Mouse (Mus musculus) MEL (cell line): ENCODE measurements around the gene Olfr813. TPM values are rescaled to one million over a fixed set of nuclear protein-coding genes. Genes with fewer than 3 reads are reported as not detected.
"Not testable (repeated sequence)": the region's sequence is repeated elsewhere in the genome, so short reads cannot be mapped to it uniquely, and the experiment has no call there.

Experiments used
- DNase-seq: peaks from one replicate; pipeline ENCODE4 v3.0.0; 2011; ENCODE audit warnings: low read depth, low spot score
- H3K27ac ChIP-seq: 2 replicates; pipeline ENCODE4 v1.5.1; 2012; ENCODE audit warnings: low read depth, mild to moderate bottlenecking, control low read depth, low read length, moderate library complexity; ENCODE audit not compliant: control insufficient read depth
- H3K27me3 ChIP-seq, 2 experiments: fragments of 150-350 bp in 1 of 2; sonication (generic) in 1 of 2; 2 replicates each; pipeline ENCODE4 v1.6.1; 2012; ENCODE audit warnings: low read length in 2 of 2, mild to moderate bottlenecking in 2 of 2, improper control_type of control experiment in 1 of 2, moderate library complexity in 1 of 2; ENCODE audit not compliant: insufficient read depth in 2 of 2, control insufficient read depth in 1 of 2
- H3K36me3 ChIP-seq, 2 experiments: 2 replicates each; pipeline ENCODE4 v1.6.1; 2012 to 2014; ENCODE audit warnings: low read length in 2 of 2, improper control_type of control experiment in 1 of 2, inconsistent platforms in 1 of 2, mild to moderate bottlenecking in 1 of 2; ENCODE audit not compliant: insufficient read depth in 2 of 2, control insufficient read depth in 1 of 2
- H3K4me1 ChIP-seq, 2 experiments: fragments of 150-350 bp in 1 of 2; sonication (generic) in 1 of 2; 2 replicates each; pipeline ENCODE4 v1.6.1; 2012; ENCODE audit warnings: low read length in 2 of 2, improper control_type of control experiment in 1 of 2, mild to moderate bottlenecking in 1 of 2; ENCODE audit not compliant: insufficient read depth in 2 of 2, control insufficient read depth in 1 of 2
- H3K4me3 ChIP-seq, 2 experiments: fragments of 150-350 bp in 1 of 2; sonication (generic) in 1 of 2; 2 replicates each; pipeline ENCODE4 v1.5.1; 2012; ENCODE audit warnings: low read depth in 2 of 2, low read length in 2 of 2, mild to moderate bottlenecking in 2 of 2, moderate library complexity in 2 of 2, control low read depth in 1 of 2, improper control_type of control experiment in 1 of 2; ENCODE audit not compliant: control insufficient read depth in 1 of 2, insufficient read depth in 1 of 2
- H3K79me2 ChIP-seq: 2 replicates; pipeline ENCODE4 v1.6.1; 2012; ENCODE audit warnings: mild to moderate bottlenecking, low read length, moderate library complexity; ENCODE audit not compliant: control insufficient read depth, poor library complexity, insufficient read depth
- H3K9ac ChIP-seq: 2 replicates; pipeline ENCODE4 v1.6.1; 2012; ENCODE audit warnings: low read depth, mild to moderate bottlenecking, control low read depth, low read length, moderate library complexity; ENCODE audit not compliant: control insufficient read depth, poor library complexity, severe bottlenecking
- H3K9me3 ChIP-seq: fragments of 150-350 bp; sonication (generic); replicated peaks from 2 replicates; pipeline ENCODE4 v1.6.1; 2012; ENCODE audit warnings: mild to moderate bottlenecking, low read length, improper control_type of control experiment, moderate library complexity; ENCODE audit not compliant: insufficient read depth
- CHD1 ChIP-seq: IDR thresholded peaks from 2 replicates; pipeline ENCODE4 v1.6.1; 2012; ENCODE audit warnings: low read depth, mild to moderate bottlenecking, inconsistent platforms, low read length, improper control_type of control experiment
- E2F4 ChIP-seq: IDR thresholded peaks from 2 replicates; pipeline ENCODE4 v1.6.1; 2011; ENCODE audit warnings: low read depth, low read length, improper control_type of control experiment, borderline replicate concordance
- EP300 ChIP-seq, 2 experiments: IDR thresholded peaks; 2 replicates each; pipeline ENCODE4 v1.6.1; 2011; ENCODE audit warnings: improper control_type of control experiment in 2 of 2, low read length in 2 of 2, low read depth in 1 of 2, mild to moderate bottlenecking in 1 of 2
- JUND ChIP-seq: IDR thresholded peaks from 2 replicates; pipeline ENCODE4 v1.6.1; 2011; ENCODE audit warnings: low read depth, mild to moderate bottlenecking, improper control_type of control experiment, low read length
- MAX ChIP-seq: IDR thresholded peaks from 2 replicates; pipeline ENCODE4 v1.6.1; 2011; ENCODE audit warnings: low read length, improper control_type of control experiment
- MAZ ChIP-seq: IDR thresholded peaks from 2 replicates; pipeline ENCODE4 v1.6.1; 2012; ENCODE audit warnings: low read depth, mild to moderate bottlenecking, inconsistent platforms, low read length, improper control_type of control experiment
- MXI1 ChIP-seq: IDR thresholded peaks from 2 replicates; pipeline ENCODE4 v1.6.1; 2011; ENCODE audit warnings: mild to moderate bottlenecking, low read depth, low read length, improper control_type of control experiment
- NELFE ChIP-seq: IDR thresholded peaks from 2 replicates; pipeline ENCODE4 v1.6.1; 2011; ENCODE audit warnings: low read depth, low read length, improper control_type of control experiment
- RCOR1 ChIP-seq: IDR thresholded peaks from 2 replicates; pipeline ENCODE4 v1.6.1; 2012; ENCODE audit warnings: low read depth, mild to moderate bottlenecking, inconsistent platforms, low read length, improper control_type of control experiment
- TBP ChIP-seq: IDR thresholded peaks from 2 replicates; pipeline ENCODE4 v1.8.0; 2011; ENCODE audit warnings: low read depth, low read length, improper control_type of control experiment
- TCF12 ChIP-seq: IDR thresholded peaks from 2 replicates; pipeline ENCODE4 v1.6.1; 2014; ENCODE audit warnings: low read depth, mild to moderate bottlenecking, inconsistent platforms, low read length, improper control_type of control experiment, moderate library complexity
- ZC3H11A ChIP-seq: IDR thresholded peaks from 2 replicates; pipeline ENCODE4 v1.6.1; 2012; ENCODE audit warnings: low read depth, mild to moderate bottlenecking, inconsistent platforms, low read length, improper control_type of control experiment
- ZKSCAN1 ChIP-seq: IDR thresholded peaks from 2 replicates; pipeline ENCODE4 v1.6.1; 2012; ENCODE audit warnings: low read depth, mild to moderate bottlenecking, inconsistent platforms, low read length, improper control_type of control experiment, moderate library complexity
- polyA plus RNA-seq, 2 experiments: library from polyadenylated mRNA; stranded (reverse) in 1 of 2; unstranded in 1 of 2; fragments of >175 nt in 1 of 2; fragments of >200 nt in 1 of 2; gene quantifications; 2 replicates each; pipeline versions ENCODE4 v1.2.1 to v1.2.4; 2012; ENCODE audit warnings: low replicate concordance in 2 of 2, low read depth in 1 of 2; ENCODE audit not compliant: insufficient read length in 2 of 2, insufficient read depth in 1 of 2, missing spikeins in 1 of 2
- total RNA-seq: library from RNA; depleted of rRNA; stranded (reverse); fragments of 300-350 nt; gene quantifications from 2 replicates; pipeline ENCODE4 v1.2.3, GENCODE M21; 2012

Olfr813 gene
- total and polyA plus RNA-seq, 3 experiments, result not detected

DNA sequence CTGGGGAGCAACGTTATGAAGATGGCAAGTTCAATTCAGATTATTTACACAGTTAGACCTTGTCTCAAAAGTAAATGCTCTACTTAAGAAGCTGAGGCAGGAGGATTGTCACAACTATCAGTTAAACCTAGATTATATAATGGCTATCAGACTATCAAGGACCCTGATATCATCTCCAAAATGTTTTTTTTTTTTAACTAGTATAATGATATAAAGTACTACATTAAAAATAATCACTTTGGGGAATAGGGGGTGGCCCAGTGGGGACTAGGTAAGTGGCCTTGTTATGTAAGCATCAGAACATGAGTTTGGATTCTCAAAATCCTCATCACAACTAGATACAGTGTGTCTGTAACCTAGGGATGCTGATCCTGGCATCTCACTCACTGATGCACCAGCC, 24.6 kb downstream of the Olfr813 start, which contains the start of gene Olfr814:
TSS of gene Olfr814 (minus strand) at position 101 of the 400 bp plus-strand sequence.
- H3K36me3 ChIP-seq, H3K9ac ChIP-seq, H3K4me1 ChIP-seq, H3K4me3 ChIP-seq, H3K79me2 ChIP-seq, DNase-seq, H3K9me3 ChIP-seq, H3K27ac ChIP-seq, H3K27me3 ChIP-seq: not testable (repeated sequence)

DNA sequence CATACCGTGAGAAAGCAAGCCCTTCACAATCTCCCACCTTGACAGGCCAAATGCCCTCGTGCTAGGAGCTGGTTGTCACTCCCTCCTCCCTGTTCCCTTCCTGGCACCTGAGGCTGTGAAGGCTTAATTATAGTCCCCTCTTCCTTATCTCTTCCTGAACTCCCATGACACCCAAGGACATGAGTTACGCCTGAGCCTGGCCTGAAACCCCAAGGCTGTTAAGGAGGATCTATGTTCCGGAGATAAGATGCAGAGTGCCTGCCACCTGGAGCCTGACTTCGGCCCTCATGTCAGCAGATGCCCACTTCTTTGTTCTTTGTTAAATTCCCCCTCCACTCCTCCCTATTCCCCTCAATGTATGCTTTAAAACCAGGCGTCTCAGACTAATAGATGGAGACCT, 30.3 kb downstream of the Olfr813 start:
- not testable (repeated sequence) for H3K4me1 ChIP-seq, H3K36me3 ChIP-seq

DNA sequence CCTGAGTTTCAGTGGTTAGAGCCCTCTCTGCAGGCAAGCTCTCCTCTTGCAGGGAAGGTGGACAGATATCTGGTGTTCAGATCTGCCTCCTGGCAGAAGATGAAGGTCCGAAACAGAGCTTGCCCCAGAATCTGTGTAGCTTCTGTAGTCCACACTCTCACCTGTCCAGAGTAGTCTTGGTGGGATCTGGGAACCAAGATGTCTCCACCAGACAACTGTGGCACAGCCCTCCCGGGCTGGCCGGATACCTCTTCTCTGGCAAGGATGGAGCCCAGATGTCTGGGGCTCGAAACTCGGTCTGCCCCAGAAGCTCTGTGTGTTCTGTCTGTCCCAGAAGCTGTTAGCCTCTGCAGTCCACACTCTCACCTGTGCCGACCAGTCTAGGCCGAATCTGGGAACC, 30.8 kb downstream of the Olfr813 start:
- DNase-seq, result no peak
- no peaks in the 10 kb centered on the region for H3K36me3 ChIP-seq
- H3K27me3 ChIP-seq, result no peaks in the 10 kb centered on the region
- H3K79me2 ChIP-seq, result no peaks in the 10 kb centered on the region
- H3K9ac ChIP-seq, result no peak overlapping the region
- H3K27ac ChIP-seq, result no peak overlapping the region
- no peak for TF ChIP-seq ZKSCAN1
- TF ChIP-seq E2F4, result no peak
- TF ChIP-seq CHD1, result no peak
- TF ChIP-seq TBP, result no peak
- no peak for TF ChIP-seq EP300 (IDR thresholded peaks at IDR 0.05; ENCODE audit: low read depth in 1 of 2, low read length in 2 of 2)
- TF ChIP-seq JUND, result no peak
- TF ChIP-seq MXI1, result no peak
- no peak for TF ChIP-seq NELFE
- no peak for TF ChIP-seq MAX
- no peak for TF ChIP-seq ZC3H11A
- TF ChIP-seq MAZ, result no peak
- no peak for TF ChIP-seq TCF12
- no peak for TF ChIP-seq RCOR1
- H3K4me3 ChIP-seq, result no peak overlapping the region
- H3K4me1 ChIP-seq, result no peaks in the 10 kb centered on the region
- no peaks in the 10 kb centered on the region for H3K9me3 ChIP-seq

More for the DNA sequence above, 30.3 kb downstream of the Olfr813 start:
- H3K27ac ChIP-seq, H3K79me2 ChIP-seq, DNase-seq, H3K27me3 ChIP-seq, H3K4me3 ChIP-seq, H3K9ac ChIP-seq, H3K9me3 ChIP-seq: not testable (repeated sequence)

DNA sequence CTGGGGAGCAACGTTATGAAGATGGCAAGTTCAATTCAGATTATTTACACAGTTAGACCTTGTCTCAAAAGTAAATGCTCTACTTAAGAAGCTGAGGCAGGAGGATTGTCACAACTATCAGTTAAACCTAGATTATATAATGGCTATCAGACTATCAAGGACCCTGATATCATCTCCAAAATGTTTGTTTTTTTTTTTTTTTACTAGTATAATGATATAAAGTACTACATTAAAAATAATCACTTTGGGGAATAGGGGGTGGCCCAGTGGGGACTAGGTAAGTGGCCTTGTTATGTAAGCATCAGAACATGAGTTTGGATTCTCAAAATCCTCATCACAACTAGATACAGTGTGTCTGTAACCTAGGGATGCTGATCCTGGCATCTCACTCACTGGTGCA, 50.6 kb downstream of the Olfr813 start, which contains the start of gene Olfr815:
TSS of gene Olfr815 (minus strand) at position 101 of the 400 bp plus-strand sequence.
- not testable (repeated sequence) for H3K79me2 ChIP-seq, H3K27me3 ChIP-seq, H3K9me3 ChIP-seq, H3K9ac ChIP-seq, DNase-seq, H3K4me1 ChIP-seq, H3K27ac ChIP-seq, H3K4me3 ChIP-seq, H3K36me3 ChIP-seq
